Mouse (Mus musculus) stomach, embryonic 16.5 days (tissue): ENCODE data around the gene Irak1. TPM values are rescaled to one million over a fixed set of nuclear protein-coding genes. Genes with fewer than 3 reads are reported as not detected.

Experiments
- ATAC-seq: fragments of 200-750 bp; cut with Nextera tagmentation; 2 replicates; pipeline ENCODE4 v1.8.0; 2017; ENCODE audit warnings: moderate number of reproducible peaks, moderate TSS enrichment; ENCODE audit not compliant: insufficient read depth, low FRiP score
- H3K27ac ChIP-seq: fragments of 300-500 bp; sonication (generic); 2 replicates; pipeline ENCODE4 v1.5.1; 2014; ENCODE audit warnings: low read length
- H3K27me3 ChIP-seq: fragments of 300-500 bp; sonication (generic); 2 replicates; pipeline ENCODE4 v1.6.1; 2014; ENCODE audit warnings: low read length, control low read depth, mixed read lengths; ENCODE audit not compliant: control insufficient read depth, insufficient read depth
- H3K36me3 ChIP-seq: fragments of 300-500 bp; sonication (generic); 2 replicates; pipeline ENCODE4 v1.6.1; 2014; ENCODE audit warnings: low read length; ENCODE audit not compliant: control insufficient read depth, insufficient read depth
- H3K4me1 ChIP-seq: fragments of 300-500 bp; sonication (generic); 2 replicates; pipeline ENCODE4 v1.6.1; 2014; ENCODE audit warnings: low read length, control low read depth, mixed read lengths; ENCODE audit not compliant: control insufficient read depth, insufficient read depth
- H3K4me2 ChIP-seq: fragments of 300-500 bp; sonication (generic); 2 replicates; pipeline ENCODE4 v1.6.1; 2014; ENCODE audit warnings: low read depth, low read length, mixed read lengths
- H3K4me3 ChIP-seq: fragments of 300-500 bp; sonication (generic); replicated peaks from 2 replicates; pipeline ENCODE4 v1.5.1; 2014; ENCODE audit warnings: mild to moderate bottlenecking, low read length
- H3K9ac ChIP-seq: fragments of 300-500 bp; sonication (generic); 2 replicates; pipeline ENCODE4 v1.6.1; 2014; ENCODE audit warnings: low read length
- H3K9me3 ChIP-seq: fragments of 300-500 bp; sonication (generic); replicated peaks from 2 replicates; pipeline ENCODE4 v1.6.1; 2016; ENCODE audit warnings: low read length, control low read depth; ENCODE audit not compliant: control insufficient read depth
- WGBS: fragments of 180-500 bp; shearing (Covaris S2); extraction: QIAGEN DNeasy Blood & Tissue Kit; methylation state at CpG from one replicate; pipeline ENCODE4 v1.1.7; 2014; 5-methylcytosine and 5-hydroxymethylcytosine counted together
- microRNA counts: library from miRNA; unstranded; fragments of <30 nt; microRNA quantifications from one replicate; lab custom pipeline; 2016
- microRNA-seq: library from miRNA; unstranded; fragments of <30 nt; microRNA quantifications from one replicate; pipeline ENCODE4, GENCODE M21; 2016
- polyA plus RNA-seq: library from polyadenylated mRNA; unstranded; fragments of >200 nt; fragmentation: Nextera tagmentation; extraction: Ambion mirVana; gene quantifications from 2 replicates; pipeline ENCODE4 v1.2.1, GENCODE M21; 2015

The Irak1 gene
- polyA plus RNA-seq, 1 experiment from 2014 or later = 63.0 TPM

GRCm38 (mm10) chrX:73969167-73969566 lies 54.6 kb downstream of the Irak1 start:
- H3K9ac ChIP-seq = no peak overlapping the region
- H3K27me3 ChIP-seq = no peaks in the 10 kb centered on the region; the same call in 1 of the 2 replicates
- H3K27ac ChIP-seq = no peak overlapping the region
- no peak overlapping the region for H3K4me3 ChIP-seq
- H3K4me1 ChIP-seq = 0 out of 2 replicates have a peak, but pooled peaks cover 4% of the 10 kb centered on the region
- no peaks in the 10 kb centered on the region for H3K36me3 ChIP-seq
- no peak for ATAC-seq
- H3K9me3 ChIP-seq = no peaks in the 10 kb centered on the region
- H3K4me2 ChIP-seq = no peak overlapping the region
- WGBS = 90% methylated on average over 1 of the region's 1 CpGs

GRCm38 (mm10) chrX:73967177-73968075 lies 56.3 kb downstream of the Irak1 start:
- Histone ChIP-seq H3K27ac (peak overlapping the region; percentile 99), H3K4me2 (peak overlapping the region; percentile 48), H3K36me3 (no peaks in the 10 kb centered on the region), H3K27me3 (no peaks in the 10 kb centered on the region; the same call in 1 of the 2 replicates), H3K4me3 (peak overlapping the region; percentile 71), H3K9me3 (no peaks in the 10 kb centered on the region), H3K4me1 (peaks cover 11% of the 10 kb centered on the region; the same call in 1 of the 2 replicates), H3K9ac (peak overlapping the region; percentile 85)
- 11% methylated on average over 57 of the region's 60 CpGs for WGBS
- ATAC-seq = peak; percentile 87

DNA sequence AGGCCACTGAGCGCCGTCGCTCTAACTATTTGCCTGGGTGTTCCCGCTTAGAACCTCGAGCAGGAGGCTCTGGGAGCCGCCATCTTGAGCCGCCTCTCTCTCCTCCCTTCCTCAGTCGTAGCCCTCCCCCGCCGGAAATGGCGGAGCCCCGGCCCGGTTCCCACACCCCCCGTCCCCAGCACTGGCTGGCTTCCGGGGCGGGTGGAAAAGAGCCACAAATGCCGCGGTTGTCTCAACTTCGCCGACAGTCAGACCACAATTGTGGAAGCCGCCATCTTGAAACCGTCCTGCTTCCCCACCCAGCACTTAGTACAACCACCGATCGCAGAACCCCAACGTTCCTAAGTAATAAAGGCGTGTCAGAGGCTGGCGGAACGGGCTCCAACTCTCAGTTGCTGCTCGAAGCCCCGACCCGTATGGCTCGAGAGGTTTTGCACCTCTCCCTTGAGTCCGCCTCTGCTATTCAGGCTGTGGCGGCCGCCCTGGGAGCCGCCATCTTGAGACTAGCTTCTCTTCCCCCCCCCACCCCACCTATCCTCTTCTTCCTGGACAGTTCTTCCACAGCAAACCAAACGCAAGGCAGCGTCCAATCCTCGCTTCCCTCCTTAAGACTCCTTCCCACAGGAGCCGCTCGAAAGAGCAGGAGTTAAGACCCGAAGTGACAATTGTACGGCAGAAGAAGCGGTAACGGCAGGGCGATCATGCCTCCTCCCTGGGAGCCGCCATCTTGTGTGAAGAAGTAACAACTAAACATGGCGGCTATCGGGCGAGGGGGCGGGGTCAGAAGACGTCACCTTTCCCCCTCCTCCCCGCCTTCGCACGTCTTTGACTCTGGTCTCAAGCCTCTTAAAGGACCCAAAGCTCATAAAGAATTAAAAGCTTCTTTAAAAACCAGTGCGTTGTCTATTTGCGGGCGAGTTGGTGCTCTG lies 57.2 kb downstream of the Irak1 start, which contains the start of gene Hcfc1:
Gene Hcfc1, minus strand, starts transcription at position 110 of the 929 bp plus-strand sequence.
- 14% methylated on average over 58 of the region's 58 CpGs for WGBS
- Histone ChIP-seq H3K9ac (peak within 1 kb of the TSS; percentile 85), H3K27me3 (no peaks in the 10 kb centered on the region; the same call in 1 of the 2 replicates), H3K4me2 (peak within 1 kb of the TSS; percentile 55), H3K4me3 (peak within 1 kb of the TSS; percentile 71), H3K9me3 (no peaks in the 10 kb centered on the region), H3K27ac (peak within 1 kb of the TSS; percentile 99), H3K36me3 (no peaks in the 10 kb centered on the region), H3K4me1 (peaks cover 11% of the 10 kb centered on the region; the same call in 1 of the 2 replicates)
- ATAC-seq = peak; percentile 82

DNA sequence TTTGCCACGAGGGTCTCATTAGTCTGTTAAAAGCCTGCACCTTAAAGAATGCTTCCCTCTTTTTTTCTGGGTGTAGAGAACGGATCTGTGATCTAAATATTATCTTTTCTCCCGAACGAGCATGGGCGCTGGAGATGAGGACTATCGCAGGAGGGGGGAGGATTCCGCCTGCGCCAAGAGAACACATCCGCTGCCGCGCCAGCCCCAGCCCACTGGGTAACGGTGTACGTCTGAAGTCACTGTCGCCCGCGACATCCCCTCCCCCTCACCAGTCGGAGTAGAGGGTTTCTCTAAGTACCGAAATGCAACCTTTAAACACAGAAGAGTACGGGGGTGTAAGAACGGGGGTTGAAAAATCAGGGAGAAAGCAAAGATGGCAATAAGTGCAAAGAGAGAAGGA lies 58.4 kb downstream of the Irak1 start:
- H3K27ac ChIP-seq = peak overlapping the region; percentile 99
- H3K36me3 ChIP-seq = no peaks in the 10 kb centered on the region
- peak overlapping the region; percentile 71 for H3K4me3 ChIP-seq
- H3K9ac ChIP-seq = peak overlapping the region; percentile 85
- H3K27me3 ChIP-seq = no peaks in the 10 kb centered on the region; the same call in 1 of the 2 replicates
- H3K4me2 ChIP-seq = peak overlapping the region; percentile 55
- no peaks in the 10 kb centered on the region for H3K9me3 ChIP-seq
- no peak for ATAC-seq
- 22% methylated on average over 20 of the region's 20 CpGs for WGBS
- peaks cover 11% of the 10 kb centered on the region; the same call in 1 of the 2 replicates for H3K4me1 ChIP-seq

DNA sequence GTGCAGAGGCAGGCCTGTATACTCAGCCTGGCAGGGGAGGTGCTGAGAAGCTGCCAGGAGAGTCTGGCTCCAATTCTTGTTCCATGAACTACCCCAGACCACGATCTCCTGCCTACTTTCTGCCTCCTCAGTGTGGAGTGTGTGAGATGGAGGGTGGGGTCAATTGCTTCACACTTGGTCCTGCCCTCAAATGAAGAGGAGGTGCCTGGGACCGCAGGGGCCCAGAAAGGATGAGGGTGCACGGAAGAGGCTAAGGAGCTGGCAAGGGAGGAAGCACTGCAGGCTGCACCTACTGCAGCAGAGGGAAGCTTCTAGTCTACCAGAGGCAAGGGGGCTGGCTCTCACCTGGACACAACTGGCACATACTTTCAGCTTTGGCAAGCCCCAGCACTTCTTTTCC lies 59.4 kb downstream of the Irak1 start:
- no peaks in the 10 kb centered on the region for H3K36me3 ChIP-seq
- ATAC-seq = no peak

More for the DNA sequence above, 59.4 kb downstream of the Irak1 start:
- peak overlapping the region; percentile 71 for H3K4me3 ChIP-seq
- H3K9ac ChIP-seq = peak overlapping the region; percentile 85
- H3K27ac ChIP-seq = peak overlapping the region; percentile 66; the same call in 1 of the 2 replicates
- H3K4me2 ChIP-seq = peak overlapping the region; percentile 55
- no peaks in the 10 kb centered on the region for H3K9me3 ChIP-seq
- no peaks in the 10 kb centered on the region; the same call in 1 of the 2 replicates for H3K27me3 ChIP-seq
- 27% methylated on average over 3 of the region's 3 CpGs for WGBS
- peaks cover 11% of the 10 kb centered on the region; the same call in 1 of the 2 replicates for H3K4me1 ChIP-seq

MicroRNAs encoded within 50 kb of the gene (microRNA counts, 519-probe panel; counts per million panel counts)
- not detected for microRNA mmu-miR-718 (lab: Ali Mortazavi, UCI)

Small RNA genes within 50 kb of the gene (microRNA-seq; reads per million reads assigned to microRNA genes)
- gene Mir5132 (2.3 reads per million, percentile 11 among the genes with 10 or more reads in this experiment), gene Mir718 (not detected)

Other genes starting within 250 kb of the Irak1 start
- gene Srpk3, start 249.5 kb downstream of the Irak1 start, polyA plus RNA-seq = 4.8 and 15.1 TPM in 2 replicates
- gene Idh3g, start 237.0 kb downstream of the Irak1 start, polyA plus RNA-seq = 197 and 209 TPM in 2 replicates
- 248 and 275 TPM in 2 replicates for gene Ssr4, start 236.9 kb downstream of the Irak1 start, polyA plus RNA-seq
- gene Pdzd4, start 198.9 kb downstream of the Irak1 start, polyA plus RNA-seq = 0.69 and 0.96 TPM in 2 replicates
- 0.32 and 0.42 TPM in 2 replicates for gene Avpr2, start 131.8 kb downstream of the Irak1 start, polyA plus RNA-seq
- 9.8 and 12.9 TPM in 2 replicates for gene L1cam, start 127.8 kb downstream of the Irak1 start, polyA plus RNA-seq
- 4.7 and 5.7 TPM in 2 replicates for gene Arhgap4, start 102.0 kb downstream of the Irak1 start, polyA plus RNA-seq
- 126 and 134 TPM in 2 replicates for gene Naa10, start 102.0 kb downstream of the Irak1 start, polyA plus RNA-seq
- gene Renbp, start 93.1 kb downstream of the Irak1 start, polyA plus RNA-seq = 63.3 and 65.5 TPM in 2 replicates
- gene Hcfc1, start 57.6 kb downstream of the Irak1 start, polyA plus RNA-seq = 37.0 and 39.1 TPM in 2 replicates
- gene Opn1mw, start 103.5 kb upstream of the Irak1 start, polyA plus RNA-seq = not detected in 2 replicates
- 10.5 and 10.6 TPM in 2 replicates for gene Mecp2, start 111.4 kb upstream of the Irak1 start, polyA plus RNA-seq
- gene Tex28, start 143.9 kb upstream of the Irak1 start, polyA plus RNA-seq = not detected in 2 replicates
- not detected in 2 replicates for gene Tktl1, start 153.3 kb upstream of the Irak1 start, polyA plus RNA-seq
- gene Flna, start 225.9 kb upstream of the Irak1 start, polyA plus RNA-seq = 498 and 560 TPM in 2 replicates
- 22.5 and 26.8 TPM in 2 replicates for gene Emd, start 230.8 kb upstream of the Irak1 start, polyA plus RNA-seq
- 666 and 804 TPM in 2 replicates for gene Rpl10, start 246.9 kb upstream of the Irak1 start, polyA plus RNA-seq